ENCODE assay signal across 12 mouse cellular contexts in genomic region chr5:134883077-134883476, GRCm38 (mm10). TPM values are rescaled to one million over a fixed set of nuclear protein-coding genes. Genes with fewer than 3 reads are reported as not detected.
DNase-seq lines count a peak whose midpoint lies in the region; ATAC-seq and TF ChIP-seq lines count a peak whose summit lies in the region.
"Had no signal": no experiment of that assay in that cellular context is flagged by ENCODE, and none has a peak within 500 bp of the region (broad histone marks: within the 10 kb centered on the region; RNA-seq: fewer than 3 reads in every experiment).

No protein-coding gene starts in this region.

- no peaks in the 10 kb centered on the region for H3K27me3 ChIP-seq in kidney, adult 2 months (replicated peaks; ENCODE audit: control insufficient read depth, insufficient read depth, low read length)
- H3K27me3 ChIP-seq in kidney, embryonic 15.5 days = no peaks in the 10 kb centered on the region
- H3K27me3 ChIP-seq in lung, postnatal 0 days (replicated peaks; ENCODE audit: insufficient read depth, low read length) = no peaks in the 10 kb centered on the region
- H3K27me3 ChIP-seq: intestine, embryonic 15.5 days; limb, embryonic 13.5 days had no signal

- no peak for ATAC-seq in kidney, embryonic 15.5 days (replicated peaks; ENCODE audit: low FRiP score)
- ATAC-seq in lung, postnatal 0 days = peak; percentile 48
- ATAC-seq in megakaryocyte-erythroid progenitor cell, adult 5-6 weeks (replicated peaks; ENCODE audit: low FRiP score, low TSS enrichment, poor library complexity, severe bottlenecking) = no peak

- H3K9me3 ChIP-seq in kidney, embryonic 15.5 days (replicated peaks) = peaks cover 8% of the 10 kb centered on the region; the same call in 1 of the 2 replicates
- H3K9me3 ChIP-seq in lung, postnatal 0 days (ENCODE audit: low read length) = no peaks in the 10 kb centered on the region
- H3K9me3 ChIP-seq: intestine, embryonic 15.5 days had no signal

- WGBS in kidney, adult 2 months = 61% methylated on average over 3 of the region's 3 CpGs
- 61% methylated on average over 3 of the region's 3 CpGs for WGBS in kidney, embryonic 15.5 days
- WGBS in lung, postnatal 0 days = 40% methylated on average over 3 of the region's 3 CpGs

- TF ChIP-seq CTCF in kidney, adult 2 months (conservative IDR thresholded peaks at IDR 0.05; ENCODE audit: insufficient read depth, insufficient read length, low read depth, low read length) = no peak
- TF ChIP-seq CTCF in lung, postnatal 0 days (IDR thresholded peaks at IDR 0.05) = no peak

- no peak for TF ChIP-seq POLR2A in kidney, adult 2 months (IDR thresholded peaks at IDR 0.05; ENCODE audit: low read depth, low read length)

- no peaks in the 10 kb centered on the region for H3K4me1 ChIP-seq in kidney, adult 2 months (ENCODE audit: control insufficient read depth, insufficient read depth, low read length)
- no peaks in the 10 kb centered on the region for H3K4me1 ChIP-seq in kidney, embryonic 15.5 days
- no peaks in the 10 kb centered on the region for H3K4me1 ChIP-seq in lung, postnatal 0 days (ENCODE audit: insufficient read depth, low read depth, low read length)
- H3K4me1 ChIP-seq: intestine, embryonic 15.5 days; limb, embryonic 13.5 days had no signal

- no peak overlapping the region for H3K4me3 ChIP-seq in kidney, adult 2 months (ENCODE audit: insufficient read depth, low read depth, low read length)
- H3K4me3 ChIP-seq in kidney, embryonic 15.5 days (replicated peaks) = no peak overlapping the region
- no peak overlapping the region for H3K4me3 ChIP-seq in lung, postnatal 0 days (ENCODE audit: low read depth, low read length)
- H3K4me3 ChIP-seq: intestine, embryonic 15.5 days; limb, embryonic 13.5 days; myocyte had no signal

- H3K4me2 ChIP-seq in kidney, embryonic 15.5 days = no peak overlapping the region
- H3K4me2 ChIP-seq in lung, postnatal 0 days (replicated peaks; ENCODE audit: low read depth, low read length) = no peak overlapping the region
- H3K4me2 ChIP-seq: intestine, embryonic 15.5 days; limb, embryonic 13.5 days had no signal

- DNase-seq in kidney, adult 2 months = peak; percentile 21
- peak; percentile 82 for DNase-seq in cerebellum, adult 18-20 months
- DNase-seq in cerebellum, postnatal 36 days = peak; percentile 77 to 80
- peak; percentile 54 for DNase-seq in lung, postnatal 0 days (ENCODE audit: low spot score)
- no peak for DNase-seq in thymus, postnatal 4 days
- DNase-seq in layer of hippocampus, postnatal 14 days (ENCODE audit: low spot score in 2 of 2) = no peak
- DNase-seq: layer of hippocampus, adult 9-11 months had no signal

- no peak overlapping the region for H3K27ac ChIP-seq in kidney, adult 2 months (ENCODE audit: insufficient read depth, low read depth, low read length)
- H3K27ac ChIP-seq in kidney, embryonic 15.5 days = no peak overlapping the region
- peak overlapping the region; percentile 66 for H3K27ac ChIP-seq in lung, postnatal 0 days (ENCODE audit: low read length)
- H3K27ac ChIP-seq: intestine, embryonic 15.5 days; limb, embryonic 13.5 days had no signal

- no peak overlapping the region for H3K9ac ChIP-seq in kidney, embryonic 15.5 days
- no peak overlapping the region for H3K9ac ChIP-seq in lung, postnatal 0 days (replicated peaks; ENCODE audit: low read depth)
- H3K9ac ChIP-seq: intestine, embryonic 15.5 days; limb, embryonic 13.5 days had no signal

- TF ChIP-seq EP300 in lung, postnatal 0 days (IDR thresholded peaks at IDR 0.05) = no peak

- H3K36me3 ChIP-seq in kidney, adult 2 months (ENCODE audit: control insufficient read depth, insufficient read depth, low read length) = no peaks in the 10 kb centered on the region
- H3K36me3 ChIP-seq in kidney, embryonic 15.5 days = no peaks in the 10 kb centered on the region
- H3K36me3 ChIP-seq in lung, postnatal 0 days (ENCODE audit: insufficient read depth, low read length) = no peaks in the 10 kb centered on the region
- H3K36me3 ChIP-seq: intestine, embryonic 15.5 days; limb, embryonic 13.5 days had no signal

RNA-seq across cellular contexts. Expression of gene Tmem270, which starts 23.5 kb away (rescaled TPM):
- polyA plus RNA-seq in kidney, adult 2 months (2012; rRNA removed) = 0.09 TPM in 1 of 2 replicates, not detected in the other
- not detected in 2 replicates for polyA plus RNA-seq in kidney, embryonic 15.5 days (2015; fragmentation: Nextera tagmentation; extraction: Ambion mirVana)
- polyA plus RNA-seq in lung, postnatal 0 days (2015; fragmentation: Nextera tagmentation; extraction: Ambion mirVana) = not detected in 2 replicates
- total RNA-seq in layer of hippocampus, postnatal 14 days (2021) = not detected
- not detected in 2 replicates for total RNA-seq in megakaryocyte-erythroid progenitor cell, adult 5-6 weeks (2014; fragmentation: Nextera tagmentation)
- total RNA-seq in megakaryocyte-erythroid progenitor cell, adult 5-6 weeks (2017) = not detected in 2 replicates
- polyA plus RNA-seq: intestine, embryonic 15.5 days; limb, embryonic 13.5 days; myocyte had no signal

RNA-seq across cellular contexts. Expression of gene Cldn13, which starts 32.2 kb away (rescaled TPM):
- polyA plus RNA-seq in kidney, adult 2 months (2012; rRNA removed) = not detected in 2 replicates
- 2.0 and 5.1 TPM in 2 replicates for polyA plus RNA-seq in kidney, embryonic 15.5 days (2015; fragmentation: Nextera tagmentation; extraction: Ambion mirVana)
- 1.2 and 1.6 TPM in 2 replicates for polyA plus RNA-seq in lung, postnatal 0 days (2015; fragmentation: Nextera tagmentation; extraction: Ambion mirVana)
- total RNA-seq in layer of hippocampus, postnatal 14 days (2021) = not detected
- 177 and 197 TPM in 2 replicates for total RNA-seq in megakaryocyte-erythroid progenitor cell, adult 5-6 weeks (2014; fragmentation: Nextera tagmentation)
- total RNA-seq in megakaryocyte-erythroid progenitor cell, adult 5-6 weeks (2017) = 55.6 and 123 TPM in 2 replicates
- polyA plus RNA-seq: myocyte had no signal

RNA-seq across cellular contexts. Expression of gene Mettl27, which starts 49.1 kb away (rescaled TPM):
- 33.7 and 38.0 TPM in 2 replicates for polyA plus RNA-seq in kidney, adult 2 months (2012; rRNA removed)
- polyA plus RNA-seq in kidney, embryonic 15.5 days (2015; fragmentation: Nextera tagmentation; extraction: Ambion mirVana) = 23.3 and 26.1 TPM in 2 replicates
- polyA plus RNA-seq in lung, postnatal 0 days (2015; fragmentation: Nextera tagmentation; extraction: Ambion mirVana) = 33.7 and 35.5 TPM in 2 replicates
- total RNA-seq in layer of hippocampus, postnatal 14 days (2021) = 10 to 100 TPM; 14.6 to 16.5 TPM
- total RNA-seq in megakaryocyte-erythroid progenitor cell, adult 5-6 weeks (2014; fragmentation: Nextera tagmentation) = 9.9 and 12.8 TPM in 2 replicates
- total RNA-seq in megakaryocyte-erythroid progenitor cell, adult 5-6 weeks (2017) = 6.5 and 18.5 TPM in 2 replicates

Comparison
In these comparisons a context has a peak if more than half of its experiments do, and no peak if none do; other contexts are left out.
1. DNase-seq: peak in kidney, adult 2 months (single experiment), cerebellum, adult 18-20 months (2 of 2), cerebellum, postnatal 36 days (2 of 2) and lung, postnatal 0 days (single experiment); none in thymus, postnatal 4 days (single experiment) and layer of hippocampus, postnatal 14 days (0 of 2).